Mouse (Mus musculus) heart, adult 2 months (tissue): Measurements from ENCODE around the gene Mfap4. TPM values are rescaled to one million over a fixed set of nuclear protein-coding genes. Genes with fewer than 3 reads are reported as not detected.

Experiments used
- DNase-seq, 2 experiments: peaks; one replicate each; pipeline ENCODE4 v3.0.0; 2021
- H3K27ac ChIP-seq: fragments of 200-600 bp; 2 replicates; pipeline ENCODE4 v1.8.1; 2022
- H3K27me3 ChIP-seq: fragments of 200-500 bp; 2 replicates; pipeline ENCODE4 v1.6.1; 2012; ENCODE audit warnings: mild to moderate bottlenecking, low read length, inconsistent platforms, mixed read lengths; ENCODE audit not compliant: control insufficient read depth, insufficient read depth
- H3K36me3 ChIP-seq: fragments of 200-500 bp; 2 replicates; pipeline ENCODE4 v1.6.1; 2012; ENCODE audit warnings: low read length, inconsistent platforms; ENCODE audit not compliant: control insufficient read depth, insufficient read depth
- H3K4me1 ChIP-seq: fragments of 200-500 bp; 2 replicates; pipeline ENCODE4 v1.6.1; 2011; ENCODE audit warnings: low read length; ENCODE audit not compliant: control insufficient read depth, insufficient read depth
- H3K4me3 ChIP-seq: fragments of 200-600 bp; 2 replicates; pipeline ENCODE4 v1.8.1; 2022
- H3K79me2 ChIP-seq: fragments of 200-500 bp; replicated peaks from 2 replicates; pipeline ENCODE4 v1.6.1; 2012; ENCODE audit warnings: mild to moderate bottlenecking, inconsistent platforms, low read length, moderate library complexity, mixed read lengths; ENCODE audit not compliant: control insufficient read depth, insufficient read depth
- H3K9ac ChIP-seq: fragments of 200-500 bp; 2 replicates; pipeline ENCODE4 v1.6.1; 2012; ENCODE audit warnings: low read depth, mild to moderate bottlenecking, control low read depth, inconsistent platforms, low read length, mixed read lengths
- CTCF ChIP-seq: fragments of 200-600 bp; IDR thresholded peaks from 2 replicates; pipeline ENCODE4 v1.8.1; 2022; ENCODE audit warnings: antibody characterized with exemption, mild to moderate bottlenecking, moderate library complexity
- EP300 ChIP-seq: fragments of 200-500 bp; IDR thresholded peaks from 2 replicates; pipeline ENCODE4 v1.6.1; 2011; ENCODE audit warnings: low read depth, low read length, control low read depth; ENCODE audit not compliant: insufficient read depth
- POLR2A ChIP-seq: fragments of 200-500 bp; IDR thresholded peaks from 2 replicates; pipeline ENCODE4 v1.6.1; 2011; ENCODE audit warnings: mild to moderate bottlenecking, low read depth, low read length, control low read depth; ENCODE audit not compliant: insufficient read depth
- whole genome bisulfite sequencing: fragments of 180-500 bp; shearing (Covaris S2); methylation state at CpG from one replicate; pipeline ENCODE4 v1.1.7; 2018; 5-methylcytosine and 5-hydroxymethylcytosine counted together
- intact Hi-C: fragments of 180-260 bp; cut with DNase I; formaldehyde crosslinking; loops from one replicate; pipeline ENCODE4 v1.15.1; 2025
- polyA plus RNA-seq: library from polyadenylated mRNA; depleted of rRNA; stranded (reverse); fragments of >200 nt; gene quantifications from 2 replicates; pipeline ENCODE4 v1.2.3, GENCODE M21; 2012
- total RNA-seq, 2 experiments: library from RNA; stranded (reverse); gene quantifications; 2 replicates each; pipeline ENCODE4 v1.2.3; 2021

Mfap4 gene
- total and polyA plus RNA-seq, 3 experiments, result 18.4 to 125 (median 22.9) TPM

DNA sequence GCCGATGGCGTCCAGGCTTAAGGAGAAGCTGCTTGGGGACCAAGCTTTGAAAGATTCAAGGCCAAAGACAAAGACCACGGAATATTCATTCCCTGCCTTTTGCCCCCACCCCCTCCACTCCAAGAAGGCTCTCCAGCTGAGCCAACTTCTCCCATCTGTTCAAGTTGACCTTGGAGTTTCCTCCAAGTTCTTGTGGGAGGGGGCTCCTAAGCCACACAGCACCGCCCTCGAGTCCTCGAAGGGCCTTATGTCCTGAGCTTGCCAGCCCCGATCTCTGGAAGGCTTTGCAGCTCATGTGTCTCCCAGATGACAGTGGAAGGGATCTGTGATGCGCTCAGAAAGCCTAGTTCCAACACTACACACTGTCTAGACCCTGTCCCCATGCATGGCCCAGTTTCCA, 37.9 kb upstream of the Mfap4 start:
- H3K4me1 ChIP-seq, result no peaks in the 10 kb centered on the region; the same call in 1 of the 2 replicates
- no peaks in the 10 kb centered on the region for H3K79me2 ChIP-seq
- DNase-seq, result peak in 1 of 2 experiments; percentile 21
- no peaks in the 10 kb centered on the region for H3K27me3 ChIP-seq
- 79% methylated on average over 8 of the region's 8 CpGs for WGBS
- no peak overlapping the region for H3K9ac ChIP-seq
- H3K36me3 ChIP-seq, result no peaks in the 10 kb centered on the region
- intact Hi-C loops, result no loop called here
- H3K4me3 ChIP-seq, result no peak overlapping the region
- no peak for TF ChIP-seq POLR2A
- no peak for TF ChIP-seq EP300
- TF ChIP-seq CTCF, result no peak
- no peak overlapping the region for H3K27ac ChIP-seq

DNA sequence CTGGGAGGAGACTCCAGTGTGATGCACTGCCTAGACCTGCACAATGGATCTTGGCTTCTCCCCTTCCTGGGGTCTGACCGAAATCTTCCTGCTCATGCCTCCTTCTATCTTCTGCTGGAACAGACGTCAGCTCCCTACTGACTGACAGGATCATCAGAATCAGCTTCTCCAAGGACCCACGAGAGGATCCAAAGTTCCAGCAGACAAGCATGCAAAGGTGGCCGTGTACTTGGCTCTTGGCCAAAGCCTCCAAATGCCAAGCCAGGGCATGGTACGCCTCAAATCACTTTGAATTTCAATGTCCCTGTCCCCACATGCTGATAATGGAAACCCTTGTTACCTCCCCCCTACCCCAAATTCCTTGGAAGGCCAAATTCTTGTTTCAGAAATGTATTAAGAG, 37.2 kb upstream of the Mfap4 start:
- TF ChIP-seq CTCF, result no peak
- no peaks in the 10 kb centered on the region for H3K36me3 ChIP-seq
- DNase-seq, result peak in 1 of 2 experiments; percentile 33

DNA sequence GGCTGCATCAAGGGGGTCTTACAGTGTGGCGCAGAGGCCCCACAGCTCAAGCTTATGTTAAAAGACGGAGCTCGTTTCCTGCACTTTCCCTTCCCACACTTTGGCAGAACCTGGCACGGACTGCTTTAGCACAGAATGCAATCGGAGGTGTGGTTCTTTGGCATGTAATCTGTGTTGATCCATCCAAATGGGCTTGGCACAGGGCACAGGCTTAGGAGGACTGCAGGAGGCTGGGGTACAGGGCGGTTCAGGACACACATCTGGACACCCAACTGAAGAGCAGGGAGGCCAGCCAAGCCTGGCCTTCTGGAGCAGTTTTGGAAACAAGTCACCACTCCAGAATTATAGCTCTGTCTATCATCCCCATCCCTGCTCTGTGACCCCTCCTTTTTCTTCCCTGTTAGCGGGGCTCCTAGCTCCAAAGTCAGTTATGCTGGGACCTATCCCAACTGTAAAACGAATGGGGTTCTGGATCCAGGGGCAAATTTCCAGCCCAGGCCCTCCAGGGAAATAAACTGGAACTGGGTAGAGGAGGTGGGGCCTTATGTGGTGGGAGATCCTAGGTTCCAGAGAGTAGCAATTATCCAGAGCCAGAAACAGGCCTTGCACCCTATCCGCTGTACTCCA, 36.5 kb upstream of the Mfap4 start:
- Histone ChIP-seq H3K4me3 (no peak overlapping the region), H3K36me3 (no peaks in the 10 kb centered on the region), H3K27ac (no peak overlapping the region; the same call in 1 of the 2 replicates), H3K27me3 (peaks cover 2% of the 10 kb centered on the region; the same call in 1 of the 2 replicates), H3K9ac (no peak overlapping the region), H3K79me2 (no peaks in the 10 kb centered on the region), H3K4me1 (no peaks in the 10 kb centered on the region; the same call in 1 of the 2 replicates)
- WGBS, result 51% methylated on average over 9 of the region's 9 CpGs
- TF ChIP-seq EP300, result 0 out of 2 replicates have a peak, but pooled peaks have one; percentile 52
- no peak for TF ChIP-seq CTCF
- intact Hi-C loops, result no loop called here
- DNase-seq, result peak; percentile 57 to 78

More for the DNA sequence above, 37.2 kb upstream of the Mfap4 start:
- H3K27me3 ChIP-seq, result no peaks in the 10 kb centered on the region
- 36% methylated on average over 5 of the region's 5 CpGs for WGBS
- intact Hi-C loops, result no loop called here
- no peak overlapping the region for H3K4me3 ChIP-seq
- no peaks in the 10 kb centered on the region for H3K79me2 ChIP-seq
- no peaks in the 10 kb centered on the region; the same call in 1 of the 2 replicates for H3K4me1 ChIP-seq
- H3K27ac ChIP-seq, result no peak overlapping the region
- no peak overlapping the region for H3K9ac ChIP-seq

DNA sequence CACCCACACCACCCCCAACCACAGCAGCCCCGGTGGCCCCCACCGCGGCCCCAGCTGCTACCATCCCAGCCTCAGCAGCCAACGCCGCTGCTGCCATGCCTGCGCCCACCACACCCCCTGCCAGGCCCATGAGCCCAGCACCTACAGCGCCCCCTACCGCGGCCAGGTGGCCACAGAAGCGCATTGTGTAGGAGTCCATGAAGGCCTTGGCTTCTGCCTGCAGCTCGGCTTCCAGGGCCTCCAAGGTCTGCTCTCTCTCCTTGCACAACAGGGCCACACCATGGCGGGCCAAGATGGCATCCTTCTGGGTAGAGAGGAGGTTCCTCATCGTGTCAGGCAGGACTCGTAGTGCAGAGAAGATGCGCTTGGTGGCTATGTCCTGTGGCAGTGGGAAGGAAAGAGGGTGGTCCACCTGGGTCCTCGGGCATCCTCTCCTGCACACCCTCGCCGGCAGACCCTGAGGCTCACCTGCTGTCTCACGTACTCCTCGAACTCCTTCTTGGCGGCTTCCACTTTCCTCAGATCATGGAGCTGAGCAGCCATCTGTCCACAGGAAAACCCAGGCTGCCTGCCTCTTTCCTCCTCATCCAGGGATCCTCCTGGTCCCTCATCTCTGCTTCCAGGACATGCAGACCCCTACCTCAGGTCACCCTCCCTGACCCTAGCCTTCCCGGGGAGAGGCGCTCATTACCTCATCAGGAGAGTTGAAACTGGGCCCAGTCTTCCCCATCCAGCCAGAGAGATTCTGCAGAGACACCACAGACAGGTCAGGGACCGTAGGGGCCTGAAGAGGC, 35.5 kb upstream of the Mfap4 start:
- Histone ChIP-seq H3K9ac (no peak overlapping the region), H3K27me3 (peaks cover 2% of the 10 kb centered on the region; the same call in 1 of the 2 replicates), H3K36me3 (no peaks in the 10 kb centered on the region), H3K79me2 (no peaks in the 10 kb centered on the region), H3K4me3 (no peak overlapping the region), H3K4me1 (no peaks in the 10 kb centered on the region; the same call in 1 of the 2 replicates), H3K27ac (no peak overlapping the region)
- TF ChIP-seq POLR2A, result no peak
- no peak for TF ChIP-seq EP300
- peak; percentile 20 for TF ChIP-seq CTCF
- intact Hi-C loops, result no loop called here
- WGBS, result 70% methylated on average over 24 of the region's 24 CpGs
- DNase-seq, result no peak

DNA sequence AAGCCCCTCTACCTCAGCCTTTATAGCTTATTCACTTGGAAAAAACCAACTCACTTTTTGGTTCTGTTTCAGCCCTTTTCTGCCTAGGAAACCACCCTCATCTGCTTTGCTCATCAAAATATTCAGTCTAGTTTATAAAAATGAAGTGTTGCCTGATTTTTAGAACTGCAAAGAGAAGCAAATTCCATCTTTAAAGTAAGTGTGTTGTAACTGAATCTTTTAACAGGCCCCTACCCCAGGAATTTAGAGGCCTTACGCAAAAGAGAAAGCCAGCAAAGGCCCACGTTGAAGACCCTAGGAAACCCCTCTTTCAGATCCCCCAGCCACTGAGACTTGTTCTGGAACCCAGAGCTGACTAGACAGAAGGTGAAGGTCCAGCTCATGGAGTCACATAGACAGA, 21.2 kb upstream of the Mfap4 start:
- H3K9ac ChIP-seq, result no peak overlapping the region
- no peak overlapping the region for H3K27ac ChIP-seq
- no peak overlapping the region for H3K4me3 ChIP-seq
- H3K27me3 ChIP-seq, result no peaks in the 10 kb centered on the region
- intact Hi-C loops, result no loop called here
- H3K36me3 ChIP-seq, result no peaks in the 10 kb centered on the region
- WGBS, result 77% methylated on average over 2 of the region's 2 CpGs
- TF ChIP-seq EP300 (no peak), CTCF (no peak), POLR2A (no peak)
- H3K4me1 ChIP-seq, result no peaks in the 10 kb centered on the region
- no peak for DNase-seq
- no peaks in the 10 kb centered on the region for H3K79me2 ChIP-seq

DNA sequence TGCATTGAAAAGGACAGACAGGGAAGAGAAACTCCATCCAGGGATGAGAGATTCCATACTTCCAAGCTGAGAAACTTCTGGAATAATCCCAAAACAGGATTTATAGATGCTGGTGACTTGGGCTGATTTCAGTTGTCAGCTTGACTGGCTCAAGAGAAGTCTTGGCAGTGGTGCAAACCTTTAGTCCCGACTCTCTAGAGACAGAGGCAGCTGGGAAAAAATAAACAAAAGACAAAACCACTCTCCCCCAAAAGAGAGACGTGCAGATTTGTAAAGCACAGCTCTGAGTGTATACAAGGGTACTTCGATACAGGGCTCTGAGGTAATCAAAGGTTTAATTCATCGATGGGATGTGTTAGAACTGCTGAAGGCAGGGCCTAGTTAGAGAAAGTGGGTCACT, 19.8 kb upstream of the Mfap4 start:
- Histone ChIP-seq H3K4me3 (no peak overlapping the region), H3K27me3 (no peaks in the 10 kb centered on the region), H3K9ac (no peak overlapping the region), H3K27ac (no peak overlapping the region), H3K4me1 (no peaks in the 10 kb centered on the region), H3K79me2 (no peaks in the 10 kb centered on the region), H3K36me3 (no peaks in the 10 kb centered on the region)
- TF ChIP-seq CTCF, result no peak
- no peak for TF ChIP-seq EP300
- TF ChIP-seq POLR2A, result no peak
- intact Hi-C loops, result no loop called here
- WGBS, result 52% methylated on average over 4 of the region's 4 CpGs
- no peak for DNase-seq
